Mouse (Mus musculus): Measurements from ENCODE around the gene Frmd8. TPM values are rescaled to one million over a fixed set of nuclear protein-coding genes. Genes with fewer than 3 reads are reported as not detected.

The Frmd8 gene
- polyA plus RNA-seq, 1 experiment: 28.5 TPM

- Histone ChIP-seq H3K36me3 (replicated peaks; ENCODE audit: low read length) (peaks cover 96% of the 10 kb centered on the region), H3K4me3 (replicated peaks) (peak overlapping the region; percentile 99), H3K9me3 (no peaks in the 10 kb centered on the region), H3K27me3 (replicated peaks) (no peaks in the 10 kb centered on the region), H3K4me1 (peaks cover 81% of the 10 kb centered on the region)
- no peak for TF ChIP-seq FLI1 (IDR thresholded peaks at IDR 0.05; ENCODE audit: low read length)
- no peak for TF ChIP-seq GATA1 (IDR thresholded peaks at IDR 0.05; ENCODE audit: borderline replicate concordance, low read length)
Observed at GRCm38 (mm10) chr19:5840086-5840889, 34.8 kb downstream of the Frmd8 start.

- H3K4me3 ChIP-seq (replicated peaks): peak overlapping the region; percentile 99
Observed at GRCm38 (mm10) chr19:5839317-5840085, 35.6 kb downstream of the Frmd8 start.

GRCm38 (mm10) chr19:5838892-5839165, 36.2 kb downstream of the Frmd8 start:
- H3K27me3 ChIP-seq (replicated peaks): no peaks in the 10 kb centered on the region
- TF ChIP-seq GATA1 (IDR thresholded peaks at IDR 0.05; ENCODE audit: borderline replicate concordance, low read length) (no peak), FLI1 (IDR thresholded peaks at IDR 0.05; ENCODE audit: low read length) (no peak)
- no peaks in the 10 kb centered on the region for H3K9me3 ChIP-seq
- peaks cover 95% of the 10 kb centered on the region for H3K36me3 ChIP-seq (replicated peaks; ENCODE audit: low read length)
- peaks cover 88% of the 10 kb centered on the region for H3K4me1 ChIP-seq
- H3K4me3 ChIP-seq (replicated peaks): peak overlapping the region; percentile 83

More at GRCm38 (mm10) chr19:5839317-5840085, 35.6 kb downstream of the Frmd8 start:
- no peaks in the 10 kb centered on the region for H3K9me3 ChIP-seq
- H3K27me3 ChIP-seq (replicated peaks): no peaks in the 10 kb centered on the region
- H3K4me1 ChIP-seq: peaks cover 88% of the 10 kb centered on the region
- TF ChIP-seq FLI1 (IDR thresholded peaks at IDR 0.05; ENCODE audit: low read length): no peak
- TF ChIP-seq GATA1 (IDR thresholded peaks at IDR 0.05; ENCODE audit: borderline replicate concordance, low read length): no peak
- H3K36me3 ChIP-seq (replicated peaks; ENCODE audit: low read length): peaks cover 97% of the 10 kb centered on the region

GRCm38 (mm10) chr19:5838136-5838891, 36.8 kb downstream of the Frmd8 start:
- peaks cover 95% of the 10 kb centered on the region for H3K36me3 ChIP-seq (replicated peaks; ENCODE audit: low read length)

GRCm38 (mm10) chr19:5837606-5838005, 37.5 kb downstream of the Frmd8 start:
- H3K36me3 ChIP-seq (replicated peaks; ENCODE audit: low read length): peaks cover 95% of the 10 kb centered on the region
- no peaks in the 10 kb centered on the region for H3K9me3 ChIP-seq
- H3K4me3 ChIP-seq (replicated peaks): peak overlapping the region; percentile 53
- H3K4me1 ChIP-seq: peaks cover 99% of the 10 kb centered on the region
- H3K27me3 ChIP-seq (replicated peaks): no peaks in the 10 kb centered on the region
- TF ChIP-seq GATA1 (IDR thresholded peaks at IDR 0.05; ENCODE audit: borderline replicate concordance, low read length) (no peak), FLI1 (IDR thresholded peaks at IDR 0.05; ENCODE audit: low read length) (no peak)

More at GRCm38 (mm10) chr19:5838136-5838891, 36.8 kb downstream of the Frmd8 start:
- TF ChIP-seq FLI1 (IDR thresholded peaks at IDR 0.05; ENCODE audit: low read length): no peak
- no peak for TF ChIP-seq GATA1 (IDR thresholded peaks at IDR 0.05; ENCODE audit: borderline replicate concordance, low read length)
- no peaks in the 10 kb centered on the region for H3K9me3 ChIP-seq
- peak overlapping the region; percentile 83 for H3K4me3 ChIP-seq (replicated peaks)
- no peaks in the 10 kb centered on the region for H3K27me3 ChIP-seq (replicated peaks)
- peaks cover 92% of the 10 kb centered on the region for H3K4me1 ChIP-seq

- H3K4me1 ChIP-seq: peaks cover 99% of the 10 kb centered on the region
- H3K4me3 ChIP-seq (replicated peaks): peak overlapping the region; percentile 82
- H3K9me3 ChIP-seq: no peaks in the 10 kb centered on the region
- H3K36me3 ChIP-seq (replicated peaks; ENCODE audit: low read length): peaks cover 95% of the 10 kb centered on the region
- TF ChIP-seq FLI1 (IDR thresholded peaks at IDR 0.05; ENCODE audit: low read length): no peak
- no peak for TF ChIP-seq GATA1 (IDR thresholded peaks at IDR 0.05; ENCODE audit: borderline replicate concordance, low read length)
- no peaks in the 10 kb centered on the region for H3K27me3 ChIP-seq (replicated peaks)
Observed at GRCm38 (mm10) chr19:5836941-5837572, 38.0 kb downstream of the Frmd8 start.

- Histone ChIP-seq H3K36me3 (replicated peaks; ENCODE audit: low read length) (peaks cover 97% of the 10 kb centered on the region), H3K4me1 (peaks cover 99% of the 10 kb centered on the region), H3K9me3 (no peaks in the 10 kb centered on the region), H3K4me3 (replicated peaks) (peak overlapping the region; percentile 83), H3K27me3 (replicated peaks) (no peaks in the 10 kb centered on the region)
- TF ChIP-seq GATA1 (IDR thresholded peaks at IDR 0.05; ENCODE audit: borderline replicate concordance, low read length) (no peak), FLI1 (IDR thresholded peaks at IDR 0.05; ENCODE audit: low read length) (no peak)
Observed at GRCm38 (mm10) chr19:5835922-5836430, 39.1 kb downstream of the Frmd8 start.

GRCm38 (mm10) chr19:5835054-5835921, 39.8 kb downstream of the Frmd8 start:
- no peaks in the 10 kb centered on the region for H3K27me3 ChIP-seq (replicated peaks)
- H3K4me3 ChIP-seq (replicated peaks): peak overlapping the region; percentile 83
- TF ChIP-seq FLI1 (IDR thresholded peaks at IDR 0.05; ENCODE audit: low read length): no peak
- H3K9me3 ChIP-seq: no peaks in the 10 kb centered on the region
- H3K36me3 ChIP-seq (replicated peaks; ENCODE audit: low read length): peaks cover 97% of the 10 kb centered on the region
- peaks cover 99% of the 10 kb centered on the region for H3K4me1 ChIP-seq

All from megakaryocyte, embryonic 14.5 days (primary cell).